25 mouse cellular contexts compared by ENCODE assay signal in the genomic region with DNA sequence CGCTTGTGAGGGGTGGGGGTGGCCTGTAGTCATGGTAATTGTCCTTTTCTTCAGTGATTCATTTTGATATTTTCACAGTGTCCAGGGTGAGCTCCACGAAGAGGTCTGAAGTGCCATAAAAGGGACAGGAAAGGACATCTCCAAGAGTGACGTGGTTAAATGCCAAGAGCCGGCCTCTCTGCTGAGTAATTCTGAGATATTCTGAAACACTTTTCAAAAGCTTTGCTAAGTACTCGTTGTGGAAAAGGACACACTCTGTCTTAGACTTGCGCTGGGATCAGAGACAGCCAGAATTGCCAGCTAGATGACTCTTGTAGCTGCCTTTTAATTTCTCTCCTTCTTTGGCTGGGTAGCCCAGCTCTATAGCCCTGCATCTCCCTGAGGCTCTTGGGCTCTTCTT. TPM values are rescaled to one million over a fixed set of nuclear protein-coding genes. Genes with fewer than 3 reads are reported as not detected.
"Had no signal": no experiment of that assay in that cellular context is flagged by ENCODE, and none has a peak within 500 bp of the region (broad histone marks: within the 10 kb centered on the region; RNA-seq: fewer than 3 reads in every experiment).

No protein-coding gene starts in this region.

- H3K4me3 ChIP-seq: layer of hippocampus, adult 2 months; limb, embryonic 12.5 days; limb, embryonic 15.5 days; stomach, embryonic 15.5 days had no signal

- DNase-seq: kidney, adult 2 months; kidney, postnatal 25 days; layer of hippocampus, adult 9-11 months; liver, postnatal 0 days; lung, embryonic 14.5 days; lung, postnatal 10 days; lung, postnatal 4 days; midbrain, embryonic 14.5 days; right cerebral cortex, postnatal 14 days; spleen, adult 18-20 months; thymus, postnatal 25 days had no signal

- H3K36me3 ChIP-seq: limb, embryonic 12.5 days; limb, embryonic 15.5 days; stomach, embryonic 15.5 days had no signal

- H3K27me3 ChIP-seq: limb, embryonic 12.5 days; limb, embryonic 15.5 days; stomach, embryonic 15.5 days had no signal

- ATAC-seq: liver, postnatal 0 days had no signal

- H3K9ac ChIP-seq: limb, embryonic 15.5 days; liver, embryonic 14.5 days; liver, postnatal 0 days; lung, embryonic 14.5 days; stomach, embryonic 15.5 days had no signal

- H3K4me2 ChIP-seq: limb, embryonic 12.5 days; limb, embryonic 15.5 days; liver, embryonic 11.5 days; lung, embryonic 14.5 days; midbrain, embryonic 11.5 days; stomach, embryonic 15.5 days had no signal

- H3K4me1 ChIP-seq: limb, embryonic 15.5 days; stomach, embryonic 15.5 days had no signal

- H3K9me3 ChIP-seq: limb, embryonic 12.5 days; limb, embryonic 15.5 days; stomach, embryonic 15.5 days had no signal

- H3K27ac ChIP-seq: kidney, postnatal 0 days; layer of hippocampus, adult 2 months; limb, embryonic 12.5 days; limb, embryonic 15.5 days; liver, embryonic 14.5 days; stomach, embryonic 15.5 days had no signal

RNA-seq across cellular contexts. Expression of gene Gtf2a1l, which starts 9.9 kb away (rescaled TPM):
- total RNA-seq: layer of hippocampus, adult 2 months; megakaryocyte progenitor cell, adult 5-6 weeks; megakaryocyte-erythroid progenitor cell, adult 5-6 weeks; midbrain, postnatal 0 days had no signal
- polyA plus RNA-seq: kidney, embryonic 14.5 days; kidney, postnatal 0 days; large intestine, adult 2 months; limb, embryonic 12.5 days; limb, embryonic 15.5 days; liver, embryonic 14.5 days; liver, postnatal 0 days; lung, embryonic 14.5 days; midbrain, embryonic 14.5 days; thymus, postnatal 0 days had no signal
